Mouse (Mus musculus): ENCODE measurements around the gene Sds. TPM values are rescaled to one million over a fixed set of nuclear protein-coding genes. Genes with fewer than 3 reads are reported as not detected.

Sds gene
- polyA plus RNA-seq, 1 experiment from 2014 or later: not detected

DNA sequence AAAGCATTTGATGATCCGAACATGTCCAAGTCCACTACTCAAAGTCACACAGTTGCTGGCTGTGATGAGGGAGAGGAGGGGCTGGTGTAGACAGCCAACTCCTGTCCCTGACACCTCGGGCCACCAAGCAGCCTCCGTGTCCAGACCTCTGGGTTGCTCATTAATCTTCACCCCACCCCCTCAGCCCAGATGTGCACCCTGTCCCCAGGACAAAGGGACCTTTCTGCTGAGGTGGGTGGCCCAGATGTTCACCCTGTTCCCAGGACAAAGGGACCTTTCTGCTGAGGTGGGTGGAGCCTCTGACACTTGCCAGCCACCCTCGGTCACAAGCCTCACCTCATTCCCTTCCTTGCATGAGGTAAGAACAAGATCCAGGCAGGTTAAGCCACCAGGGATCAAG is 4.8 kb upstream of the Sds start:
- H3K4me1 ChIP-seq (ENCODE audit: control insufficient read depth, insufficient read depth, low read length): peaks cover 9% of the 10 kb centered on the region
- WGBS (ENCODE audit: insufficient replicate concordance): 52% methylated on average over 4 of the region's 4 CpGs
- H3K27ac ChIP-seq (ENCODE audit: low read depth, low read length): no peak overlapping the region
- H3K4me2 ChIP-seq: no peak overlapping the region
- H3K27me3 ChIP-seq (ENCODE audit: control insufficient read depth, insufficient read depth, low read length): no peaks in the 10 kb centered on the region
- H3K9ac ChIP-seq (ENCODE audit: low read depth, low read length): no peak overlapping the region
- no peak overlapping the region for H3K4me3 ChIP-seq (ENCODE audit: low read depth, low read length)
- no peak for ATAC-seq (replicated peaks; ENCODE audit: insufficient number of reproducible peaks, low FRiP score, low TSS enrichment)
- no peaks in the 10 kb centered on the region for H3K36me3 ChIP-seq (ENCODE audit: control insufficient read depth, insufficient read depth, low read length)
- no peaks in the 10 kb centered on the region for H3K9me3 ChIP-seq (replicated peaks; ENCODE audit: control insufficient read depth, low read length)

DNA sequence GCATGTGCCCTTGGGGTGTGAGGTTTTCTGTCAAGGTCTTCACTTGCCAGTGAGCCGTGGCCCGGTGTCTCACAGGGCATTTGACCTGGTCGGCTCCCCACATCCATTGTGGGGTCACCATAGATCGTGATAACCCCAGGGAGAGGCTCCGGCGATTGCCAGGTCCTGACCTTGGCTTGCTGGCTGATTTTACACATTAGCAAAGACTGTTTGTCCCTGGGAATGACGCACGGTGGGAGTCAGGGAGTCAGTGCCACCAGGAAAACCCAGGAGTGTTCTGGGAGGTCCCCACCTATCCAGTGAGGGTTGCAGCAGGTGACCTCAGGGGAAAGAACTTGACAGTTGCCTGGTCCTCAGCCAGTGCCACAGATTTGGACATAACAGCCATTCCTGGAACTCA is 3.6 kb upstream of the Sds start, which contains the start of gene Sdsl:
Gene Sdsl (minus strand): TSS at position 41 of the 400 bp plus-strand sequence.
- H3K9ac ChIP-seq (ENCODE audit: low read depth, low read length): no peak within 1 kb of the TSS
- H3K4me3 ChIP-seq (ENCODE audit: low read depth, low read length): no peak within 1 kb of the TSS
- no peaks in the 10 kb centered on the region for H3K36me3 ChIP-seq (ENCODE audit: control insufficient read depth, insufficient read depth, low read length)
- H3K27ac ChIP-seq (ENCODE audit: low read depth, low read length): no peak within 1 kb of the TSS
- H3K9me3 ChIP-seq (replicated peaks; ENCODE audit: control insufficient read depth, low read length): no peaks in the 10 kb centered on the region
- H3K27me3 ChIP-seq (ENCODE audit: control insufficient read depth, insufficient read depth, low read length): no peaks in the 10 kb centered on the region
- peaks cover 6% of the 10 kb centered on the region for H3K4me1 ChIP-seq (ENCODE audit: control insufficient read depth, insufficient read depth, low read length)
- WGBS (ENCODE audit: insufficient replicate concordance): 64% methylated on average over 8 of the region's 8 CpGs
- no peak for ATAC-seq (replicated peaks; ENCODE audit: insufficient number of reproducible peaks, low FRiP score, low TSS enrichment)
- H3K4me2 ChIP-seq: no peak within 1 kb of the TSS

DNA sequence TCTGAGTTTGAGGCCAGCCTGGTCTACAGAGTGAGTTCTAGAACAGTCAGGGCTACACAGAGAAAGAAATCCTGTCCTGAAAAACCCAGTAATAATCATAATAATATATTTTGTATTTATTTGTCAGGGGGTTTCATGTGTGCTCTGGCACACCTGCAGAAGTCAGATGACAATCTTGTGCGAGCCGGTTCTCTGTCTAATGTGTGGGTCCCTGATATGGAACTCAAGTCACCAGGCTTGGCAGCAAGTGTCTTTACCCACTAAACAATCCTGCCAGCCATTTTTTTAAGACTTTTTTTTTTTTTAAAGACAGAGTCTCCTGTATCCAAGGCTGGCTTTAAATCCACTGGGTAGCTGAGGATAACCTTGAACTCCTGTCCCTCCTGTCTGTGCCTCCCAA is 3.0 kb upstream of the Sds start:
- no peak overlapping the region for H3K4me3 ChIP-seq (ENCODE audit: low read depth, low read length)
- no peaks in the 10 kb centered on the region; the same call in 1 of the 2 replicates for H3K27me3 ChIP-seq (ENCODE audit: control insufficient read depth, insufficient read depth, low read length)
- ATAC-seq (replicated peaks; ENCODE audit: insufficient number of reproducible peaks, low FRiP score, low TSS enrichment): no peak
- 86% methylated on average over 2 of the region's 2 CpGs for WGBS (ENCODE audit: insufficient replicate concordance)
- H3K9me3 ChIP-seq (replicated peaks; ENCODE audit: control insufficient read depth, low read length): no peaks in the 10 kb centered on the region
- no peak overlapping the region for H3K4me2 ChIP-seq
- H3K9ac ChIP-seq (ENCODE audit: low read depth, low read length): no peak overlapping the region
- no peaks in the 10 kb centered on the region for H3K36me3 ChIP-seq (ENCODE audit: control insufficient read depth, insufficient read depth, low read length)
- H3K4me1 ChIP-seq (ENCODE audit: control insufficient read depth, insufficient read depth, low read length): peaks cover 6% of the 10 kb centered on the region
- no peak overlapping the region for H3K27ac ChIP-seq (ENCODE audit: low read depth, low read length)

DNA sequence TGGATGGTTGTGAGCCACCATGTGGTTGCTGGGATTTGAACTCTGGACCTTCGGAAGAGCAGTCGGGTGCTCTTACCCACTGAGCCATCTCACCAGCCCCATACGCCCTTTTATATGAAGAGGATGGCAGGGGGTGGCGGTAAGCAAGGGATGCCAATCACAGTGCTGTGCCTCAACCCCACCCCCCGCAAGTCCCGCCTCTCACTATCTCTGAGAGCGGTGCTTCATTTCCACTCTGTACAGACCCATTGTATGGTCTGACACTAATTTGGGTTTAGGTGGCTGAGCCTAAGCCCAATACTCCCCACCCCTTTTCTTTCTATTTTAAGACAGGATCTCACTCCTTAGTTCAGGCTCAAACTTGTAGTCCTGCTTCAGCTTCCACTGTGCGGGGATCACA is 465 bp upstream of the Sds start:
- Histone ChIP-seq H3K9me3 (replicated peaks; ENCODE audit: control insufficient read depth, low read length) (no peaks in the 10 kb centered on the region), H3K9ac (ENCODE audit: low read depth, low read length) (no peak overlapping the region), H3K36me3 (ENCODE audit: control insufficient read depth, insufficient read depth, low read length) (no peaks in the 10 kb centered on the region), H3K27ac (ENCODE audit: low read depth, low read length) (no peak overlapping the region), H3K4me3 (ENCODE audit: low read depth, low read length) (no peak overlapping the region), H3K27me3 (ENCODE audit: control insufficient read depth, insufficient read depth, low read length) (no peaks in the 10 kb centered on the region; the same call in 1 of the 2 replicates), H3K4me2 (peak overlapping the region; percentile 33; the same call in 1 of the 2 replicates), H3K4me1 (ENCODE audit: control insufficient read depth, insufficient read depth, low read length) (peaks cover 6% of the 10 kb centered on the region)
- ATAC-seq (replicated peaks; ENCODE audit: insufficient number of reproducible peaks, low FRiP score, low TSS enrichment): no peak
- WGBS (ENCODE audit: insufficient replicate concordance): 45% methylated on average over 8 of the region's 8 CpGs

- Histone ChIP-seq H3K9ac (ENCODE audit: low read depth, low read length) (no peak overlapping the region), H3K36me3 (ENCODE audit: control insufficient read depth, insufficient read depth, low read length) (no peaks in the 10 kb centered on the region), H3K4me1 (ENCODE audit: control insufficient read depth, insufficient read depth, low read length) (peaks cover 6% of the 10 kb centered on the region), H3K9me3 (replicated peaks; ENCODE audit: control insufficient read depth, low read length) (no peaks in the 10 kb centered on the region), H3K27me3 (ENCODE audit: control insufficient read depth, insufficient read depth, low read length) (no peaks in the 10 kb centered on the region; the same call in 1 of the 2 replicates), H3K4me2 (no peak overlapping the region), H3K4me3 (ENCODE audit: low read depth, low read length) (no peak overlapping the region), H3K27ac (ENCODE audit: low read depth, low read length) (no peak overlapping the region)
- no peak for ATAC-seq (replicated peaks; ENCODE audit: insufficient number of reproducible peaks, low FRiP score, low TSS enrichment)
- WGBS (ENCODE audit: insufficient replicate concordance): 87% methylated on average over 5 of the region's 5 CpGs
Measured at GRCm38 (mm10) chr5:120477993-120478392, 1.7 kb downstream of the Sds start.

GRCm38 (mm10) chr5:120479538-120479937 is 3.2 kb downstream of the Sds start:
- Histone ChIP-seq H3K9ac (ENCODE audit: low read depth, low read length) (no peak overlapping the region), H3K36me3 (ENCODE audit: control insufficient read depth, insufficient read depth, low read length) (no peaks in the 10 kb centered on the region), H3K4me1 (ENCODE audit: control insufficient read depth, insufficient read depth, low read length) (peaks cover 6% of the 10 kb centered on the region), H3K27ac (ENCODE audit: low read depth, low read length) (no peak overlapping the region), H3K9me3 (replicated peaks; ENCODE audit: control insufficient read depth, low read length) (no peaks in the 10 kb centered on the region), H3K4me2 (no peak overlapping the region), H3K4me3 (ENCODE audit: low read depth, low read length) (no peak overlapping the region), H3K27me3 (ENCODE audit: control insufficient read depth, insufficient read depth, low read length) (no peaks in the 10 kb centered on the region; the same call in 1 of the 2 replicates)
- 57% methylated on average over 4 of the region's 4 CpGs for WGBS (ENCODE audit: insufficient replicate concordance)
- ATAC-seq (replicated peaks; ENCODE audit: insufficient number of reproducible peaks, low FRiP score, low TSS enrichment): no peak

- 77% methylated on average over 9 of the region's 9 CpGs for WGBS (ENCODE audit: insufficient replicate concordance)
- no peak for ATAC-seq (replicated peaks; ENCODE audit: insufficient number of reproducible peaks, low FRiP score, low TSS enrichment)
Measured at GRCm38 (mm10) chr5:120481205-120481604, 4.9 kb downstream of the Sds start.

DNA sequence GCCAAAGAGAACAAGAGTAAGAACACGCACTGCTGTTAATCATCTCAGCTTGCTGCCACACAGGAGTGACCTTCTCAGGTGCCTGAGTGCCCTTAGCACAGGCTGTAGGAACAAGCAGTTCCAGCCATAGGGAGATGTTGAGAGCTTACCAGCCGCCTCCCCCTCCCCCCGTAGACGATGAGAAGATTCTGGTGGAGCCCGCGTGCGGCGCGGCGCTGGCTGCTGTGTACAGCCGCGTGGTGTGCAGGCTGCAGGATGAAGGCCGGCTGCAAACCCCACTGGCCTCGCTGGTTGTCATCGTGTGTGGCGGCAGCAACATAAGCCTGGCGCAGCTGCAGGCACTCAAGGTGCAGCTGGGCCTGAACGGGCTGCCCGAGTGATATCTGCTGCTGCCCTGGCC is 7.1 kb downstream of the Sds start:
- no peaks in the 10 kb centered on the region for H3K9me3 ChIP-seq (replicated peaks; ENCODE audit: control insufficient read depth, low read length)

More at GRCm38 (mm10) chr5:120481205-120481604, 4.9 kb downstream of the Sds start:
- H3K4me2 ChIP-seq: no peak overlapping the region
- H3K27me3 ChIP-seq (ENCODE audit: control insufficient read depth, insufficient read depth, low read length): no peaks in the 10 kb centered on the region; the same call in 1 of the 2 replicates
- H3K9ac ChIP-seq (ENCODE audit: low read depth, low read length): no peak overlapping the region
- no peak overlapping the region for H3K27ac ChIP-seq (ENCODE audit: low read depth, low read length)
- H3K4me1 ChIP-seq (ENCODE audit: control insufficient read depth, insufficient read depth, low read length): peaks cover 3% of the 10 kb centered on the region; the same call in 1 of the 2 replicates
- H3K4me3 ChIP-seq (ENCODE audit: low read depth, low read length): no peak overlapping the region
- peaks cover 5% of the 10 kb centered on the region; the same call in 1 of the 2 replicates for H3K36me3 ChIP-seq (ENCODE audit: control insufficient read depth, insufficient read depth, low read length)
- no peaks in the 10 kb centered on the region for H3K9me3 ChIP-seq (replicated peaks; ENCODE audit: control insufficient read depth, low read length)

DNA sequence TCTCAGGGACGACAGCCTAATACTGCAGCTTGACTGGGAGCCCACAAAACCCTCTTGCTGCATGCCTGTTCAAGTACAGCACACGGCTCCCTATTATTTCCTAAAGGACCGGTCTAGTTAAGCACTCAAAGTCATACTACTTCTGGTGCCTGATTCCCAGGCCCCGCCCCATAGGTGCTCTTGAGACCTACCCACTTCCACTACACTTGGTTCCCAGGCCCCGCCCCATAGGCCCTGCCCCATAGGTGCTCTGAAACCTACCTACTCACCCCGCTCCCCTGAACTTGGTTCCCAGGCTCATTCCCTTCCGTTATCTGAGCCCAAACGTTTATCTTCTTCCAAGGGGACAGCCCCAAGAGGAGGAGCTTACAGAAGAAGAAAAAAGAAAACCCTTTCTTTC is 11.5 kb downstream of the Sds start:
- Histone ChIP-seq H3K27me3 (ENCODE audit: control insufficient read depth, insufficient read depth, low read length) (no peaks in the 10 kb centered on the region), H3K27ac (ENCODE audit: low read depth, low read length) (no peak overlapping the region), H3K9ac (ENCODE audit: low read depth, low read length) (no peak overlapping the region), H3K9me3 (replicated peaks; ENCODE audit: control insufficient read depth, low read length) (no peaks in the 10 kb centered on the region), H3K36me3 (ENCODE audit: control insufficient read depth, insufficient read depth, low read length) (peaks cover 10% of the 10 kb centered on the region; the same call in 1 of the 2 replicates), H3K4me1 (ENCODE audit: control insufficient read depth, insufficient read depth, low read length) (no peaks in the 10 kb centered on the region), H3K4me2 (no peak overlapping the region), H3K4me3 (ENCODE audit: low read depth, low read length) (no peak overlapping the region)
- 84% methylated on average over 8 of the region's 8 CpGs for WGBS (ENCODE audit: insufficient replicate concordance)
- ATAC-seq (replicated peaks; ENCODE audit: insufficient number of reproducible peaks, low FRiP score, low TSS enrichment): no peak

More for the DNA sequence above, 7.1 kb downstream of the Sds start:
- no peak overlapping the region for H3K27ac ChIP-seq (ENCODE audit: low read depth, low read length)
- WGBS (ENCODE audit: insufficient replicate concordance): 77% methylated on average over 19 of the region's 19 CpGs
- no peak overlapping the region for H3K4me2 ChIP-seq
- H3K36me3 ChIP-seq (ENCODE audit: control insufficient read depth, insufficient read depth, low read length): peaks cover 10% of the 10 kb centered on the region; the same call in 1 of the 2 replicates
- no peaks in the 10 kb centered on the region for H3K27me3 ChIP-seq (ENCODE audit: control insufficient read depth, insufficient read depth, low read length)
- H3K9ac ChIP-seq (ENCODE audit: low read depth, low read length): no peak overlapping the region
- no peak overlapping the region for H3K4me3 ChIP-seq (ENCODE audit: low read depth, low read length)
- ATAC-seq (replicated peaks; ENCODE audit: insufficient number of reproducible peaks, low FRiP score, low TSS enrichment): no peak
- H3K4me1 ChIP-seq (ENCODE audit: control insufficient read depth, insufficient read depth, low read length): no peaks in the 10 kb centered on the region

Data from heart, embryonic 11.5 days (tissue).